10 mouse cellular contexts compared by ENCODE assay signal in genomic region chr9:106566437-106566836, GRCm38 (mm10). TPM values are rescaled to one million over a fixed set of nuclear protein-coding genes. Genes with fewer than 3 reads are reported as not detected.
DNase-seq lines count a peak whose midpoint lies in the region; ATAC-seq and TF ChIP-seq lines count a peak whose summit lies in the region.
"Had no signal": no experiment of that assay in that cellular context is flagged by ENCODE, and none has a peak within 500 bp of the region (broad histone marks: within the 10 kb centered on the region; RNA-seq: fewer than 3 reads in every experiment).

No protein-coding gene starts in this region.

- H3K4me1 ChIP-seq in kidney, postnatal 0 days (replicated peaks; ENCODE audit: insufficient read depth, low read length) = no peaks in the 10 kb centered on the region
- no peaks in the 10 kb centered on the region for H3K4me1 ChIP-seq in forebrain, embryonic 10.5 days

- ATAC-seq in kidney, postnatal 0 days (replicated peaks; ENCODE audit: low FRiP score, low read depth) = peak; percentile 69

- WGBS in kidney, postnatal 0 days = 50% methylated on average over 11 of the region's 11 CpGs
- WGBS in forebrain, embryonic 10.5 days = 74% methylated on average over 11 of the region's 11 CpGs

- H3K36me3 ChIP-seq in kidney, postnatal 0 days (ENCODE audit: insufficient read depth, low read length) = no peaks in the 10 kb centered on the region
- no peaks in the 10 kb centered on the region for H3K36me3 ChIP-seq in forebrain, embryonic 10.5 days (replicated peaks)

- peak; percentile 9 to 26 for DNase-seq in B cell, adult 2 months
- DNase-seq in R1 (ENCODE audit: low read depth, low spot score) = peak; percentile 84
- DNase-seq in kidney, postnatal 0 days (ENCODE audit: low spot score) = peak; percentile 35
- DNase-seq in lung, postnatal 10 days = peak; percentile 17
- DNase-seq in forebrain, embryonic 10.5 days (ENCODE audit: extremely low spot score, low spot score) = no peak
- DNase-seq in right cerebral cortex, postnatal 4 days = no peak
- DNase-seq in adipocyte (ENCODE audit: low spot score) = no peak
- no peak for DNase-seq in cerebellum, postnatal 14 days

- TF ChIP-seq CTCF in kidney, postnatal 0 days (IDR thresholded peaks at IDR 0.05; ENCODE audit: low read depth) = no peak

- no peaks in the 10 kb centered on the region for H3K27me3 ChIP-seq in kidney, postnatal 0 days (ENCODE audit: insufficient read depth, low read length)
- H3K27me3 ChIP-seq in forebrain, embryonic 10.5 days (ENCODE audit: poor library complexity, severe bottlenecking) = no peaks in the 10 kb centered on the region

- no peak overlapping the region for H3K27ac ChIP-seq in kidney, postnatal 0 days
- no peak overlapping the region for H3K27ac ChIP-seq in forebrain, embryonic 10.5 days
- H3K27ac ChIP-seq: macrophage had no signal

- no peak overlapping the region for H3K4me3 ChIP-seq in kidney, postnatal 0 days (replicated peaks; ENCODE audit: low read depth, low read length)
- no peak overlapping the region for H3K4me3 ChIP-seq in forebrain, embryonic 10.5 days

- H3K9me3 ChIP-seq in kidney, postnatal 0 days (replicated peaks; ENCODE audit: low read length) = no peaks in the 10 kb centered on the region
- H3K9me3 ChIP-seq in forebrain, embryonic 10.5 days = no peaks in the 10 kb centered on the region

- H3K9ac ChIP-seq in kidney, postnatal 0 days (ENCODE audit: low read depth, low read length) = no peak overlapping the region

- H3K4me2 ChIP-seq in kidney, postnatal 0 days (ENCODE audit: low read length) = no peak overlapping the region

RNA-seq across cellular contexts. Expression of gene Iqcf4, which starts 4.4 kb away (rescaled TPM):
- not detected in 2 replicates for polyA plus RNA-seq in kidney, postnatal 0 days (2015; fragmentation: Nextera tagmentation; extraction: Ambion mirVana)
- not detected in 2 replicates for polyA plus RNA-seq in forebrain, embryonic 10.5 days (2016; fragmentation: Nextera tagmentation; extraction: Ambion mirVana)
- polyA plus RNA-seq: embryonic facial prominence, embryonic 14.5 days; macrophage had no signal

RNA-seq across cellular contexts. Expression of gene Iqcf3, which starts 5.0 kb away (rescaled TPM):
- polyA plus RNA-seq in kidney, postnatal 0 days (2015; fragmentation: Nextera tagmentation; extraction: Ambion mirVana) = not detected in 2 replicates
- not detected in 2 replicates for polyA plus RNA-seq in forebrain, embryonic 10.5 days (2016; fragmentation: Nextera tagmentation; extraction: Ambion mirVana)
- polyA plus RNA-seq: embryonic facial prominence, embryonic 14.5 days; macrophage had no signal

RNA-seq across cellular contexts. Expression of gene Iqcf5, which starts 52.1 kb away (rescaled TPM):
- polyA plus RNA-seq in kidney, postnatal 0 days (2015; fragmentation: Nextera tagmentation; extraction: Ambion mirVana) = not detected in 2 replicates
- polyA plus RNA-seq in forebrain, embryonic 10.5 days (2016; fragmentation: Nextera tagmentation; extraction: Ambion mirVana) = not detected in 2 replicates
- polyA plus RNA-seq: embryonic facial prominence, embryonic 14.5 days; macrophage had no signal

RNA-seq across cellular contexts. Expression of gene Iqcf6, which starts 59.9 kb away (rescaled TPM):
- polyA plus RNA-seq in kidney, postnatal 0 days (2015; fragmentation: Nextera tagmentation; extraction: Ambion mirVana) = not detected in 2 replicates
- polyA plus RNA-seq in forebrain, embryonic 10.5 days (2016; fragmentation: Nextera tagmentation; extraction: Ambion mirVana) = not detected in 2 replicates
- polyA plus RNA-seq: embryonic facial prominence, embryonic 14.5 days; macrophage had no signal

Comparison
In these comparisons a context has a peak if more than half of its experiments do, and no peak if none do; other contexts are left out.
1. DNase-seq: peak in B cell, adult 2 months (2 of 2), R1 (single experiment), kidney, postnatal 0 days (single experiment) and lung, postnatal 10 days (single experiment); none in forebrain, embryonic 10.5 days (single experiment), right cerebral cortex, postnatal 4 days (single experiment), adipocyte (single experiment) and cerebellum, postnatal 14 days (0 of 2).